Mouse (Mus musculus): ENCODE measurements at regions not wholly inside any gene's neighbourhood (a gene's known extent, or its start where the extent isn't known, plus 50 kb on each side); places are given as distances from the start of the nearest gene placed in this dataset.

- DNase-seq (ENCODE audit: low spot score in 2 of 2), result no peak
Observed at GRCm38 (mm10) chr6:117279297-117279696, 111.0 kb downstream of the Cxcl12 start.

DNA sequence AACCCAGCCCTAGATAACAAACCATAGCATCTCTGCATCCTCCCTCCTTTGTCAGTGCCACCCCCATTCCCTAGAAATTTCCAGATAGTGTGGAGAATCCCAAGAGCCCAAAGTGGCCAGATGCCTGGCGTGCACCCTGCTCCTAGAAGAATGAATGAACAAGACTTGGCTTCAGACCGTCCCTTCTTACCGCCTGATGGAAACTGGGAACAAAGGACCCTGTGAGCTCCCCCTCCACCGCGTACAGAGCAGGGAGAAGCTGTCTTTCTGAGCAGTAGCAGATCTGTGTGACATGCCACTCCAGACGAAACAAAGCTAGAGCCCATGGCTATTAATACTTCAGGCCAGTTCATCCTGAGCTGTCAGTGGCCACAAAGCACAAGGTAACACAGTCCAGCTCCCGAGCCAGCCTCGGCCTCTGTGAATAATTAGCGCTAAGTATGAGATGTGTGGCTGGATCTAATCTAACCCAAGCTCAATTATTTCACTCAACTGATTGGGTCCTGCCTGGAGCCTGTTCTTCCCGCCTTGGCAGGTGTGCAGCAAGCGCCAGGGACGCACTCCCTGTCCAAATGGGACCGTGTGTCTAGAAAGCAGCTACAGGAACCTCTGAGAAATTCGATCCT, 111.6 kb downstream of the Cxcl12 start:
- DNase-seq (ENCODE audit: low spot score in 2 of 2), result no peak

GRCm38 (mm10) chr6:117280911-117281310, 112.6 kb downstream of the Cxcl12 start:
- DNase-seq (ENCODE audit: low spot score in 2 of 2), result no peak

- DNase-seq (ENCODE audit: low spot score in 2 of 2), result no peak
Observed at GRCm38 (mm10) chr6:117283616-117284015, 115.3 kb downstream of the Cxcl12 start.

DNA sequence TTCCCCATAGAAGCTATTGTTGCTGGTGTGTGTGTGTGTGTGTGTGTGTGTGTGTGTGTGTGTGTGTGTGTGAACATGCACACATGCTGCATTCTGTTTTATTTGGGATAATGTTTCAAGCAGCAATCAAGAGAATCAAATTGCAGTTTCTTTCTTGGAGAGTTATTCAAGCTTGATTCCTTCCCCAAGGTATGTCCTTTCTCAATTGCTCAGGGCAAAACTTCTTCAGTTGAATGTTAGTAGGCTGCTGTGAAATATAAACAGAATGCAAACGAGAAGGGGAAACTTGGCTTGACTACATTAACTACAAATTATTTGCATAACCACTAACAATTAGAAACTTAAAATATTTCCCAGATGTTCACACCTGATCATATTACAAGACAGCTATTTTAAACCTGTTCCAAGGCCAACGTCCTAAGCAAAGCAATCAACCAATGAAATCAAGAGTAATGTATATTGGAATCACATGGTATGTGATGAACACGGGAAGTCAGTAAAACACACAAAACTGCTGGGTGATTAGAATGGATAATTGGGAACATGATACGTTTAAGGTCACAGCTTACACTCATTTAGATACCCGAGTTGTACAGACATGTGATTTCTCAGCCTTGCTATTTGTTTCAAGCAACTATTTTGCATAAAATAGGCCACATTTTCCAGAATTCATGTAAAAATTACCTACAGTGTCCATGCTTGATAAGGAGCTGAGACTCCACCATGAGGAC, 116.2 kb downstream of the Cxcl12 start:
- no peak for DNase-seq (ENCODE audit: low spot score in 2 of 2)

DNA sequence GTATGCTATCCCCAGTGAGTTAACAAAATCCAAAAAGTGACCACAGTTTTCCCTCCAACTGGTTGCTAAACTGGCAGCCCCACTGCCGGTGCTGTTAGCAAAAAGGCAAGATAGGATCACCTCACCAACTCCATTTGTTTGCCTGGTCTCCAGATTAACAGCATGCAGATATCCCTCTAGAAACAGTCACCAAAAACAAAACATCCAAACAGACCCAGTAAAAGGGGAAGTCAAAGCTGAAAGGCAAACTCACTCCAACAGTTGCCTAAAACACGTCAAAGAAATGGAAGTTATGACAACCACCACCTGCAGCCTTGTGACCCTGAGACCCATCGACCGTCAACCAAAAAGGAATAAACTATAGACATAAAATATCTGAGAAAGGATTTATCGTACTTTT, 119.1 kb downstream of the Cxcl12 start:
- peak; percentile 6 to 30 for DNase-seq (ENCODE audit: low spot score in 2 of 2)

- DNase-seq (ENCODE audit: low spot score in 2 of 2), result peak in 1 of 2 experiments; percentile 34
Observed at GRCm38 (mm10) chr6:117293780-117294465, 125.6 kb downstream of the Cxcl12 start.

- peak in 1 of 2 experiments; percentile 26 for DNase-seq (ENCODE audit: low spot score in 2 of 2)
Observed at GRCm38 (mm10) chr6:117297918-117298317, 129.6 kb downstream of the Cxcl12 start.

GRCm38 (mm10) chr6:117299503-117300288, 131.4 kb downstream of the Cxcl12 start:
- peak in 1 of 2 experiments; percentile 38 for DNase-seq (ENCODE audit: low spot score in 2 of 2)

DNA sequence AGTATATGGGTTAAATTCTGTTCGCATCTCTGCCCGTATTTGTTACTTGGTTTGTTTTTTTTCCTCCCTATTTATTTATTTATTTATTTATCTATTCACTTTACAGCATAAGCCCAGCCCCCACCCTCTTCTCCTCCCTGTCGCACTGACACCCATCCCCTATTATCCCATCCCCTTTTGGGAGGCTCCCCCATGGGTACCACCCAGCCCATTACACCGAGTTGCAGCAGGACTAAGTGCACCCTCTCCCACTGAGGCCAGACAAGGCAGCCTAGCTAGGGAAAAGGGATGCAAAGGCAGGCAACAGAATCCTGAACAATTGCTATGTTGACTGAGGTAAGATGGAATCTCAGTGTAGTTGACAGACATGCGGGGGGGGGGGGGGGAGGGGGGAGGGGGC, 135.0 kb downstream of the Cxcl12 start:
- peak in 1 of 2 experiments; percentile 52 for DNase-seq (ENCODE audit: low spot score in 2 of 2)

- peak in 1 of 2 experiments; percentile 45 for DNase-seq (ENCODE audit: low spot score in 2 of 2)
Observed at GRCm38 (mm10) chr6:117305736-117306250, 137.5 kb downstream of the Cxcl12 start.

GRCm38 (mm10) chr6:117308636-117309035, 140.3 kb downstream of the Cxcl12 start:
- peak in 1 of 2 experiments; percentile 25 for DNase-seq (ENCODE audit: low spot score in 2 of 2)

DNA sequence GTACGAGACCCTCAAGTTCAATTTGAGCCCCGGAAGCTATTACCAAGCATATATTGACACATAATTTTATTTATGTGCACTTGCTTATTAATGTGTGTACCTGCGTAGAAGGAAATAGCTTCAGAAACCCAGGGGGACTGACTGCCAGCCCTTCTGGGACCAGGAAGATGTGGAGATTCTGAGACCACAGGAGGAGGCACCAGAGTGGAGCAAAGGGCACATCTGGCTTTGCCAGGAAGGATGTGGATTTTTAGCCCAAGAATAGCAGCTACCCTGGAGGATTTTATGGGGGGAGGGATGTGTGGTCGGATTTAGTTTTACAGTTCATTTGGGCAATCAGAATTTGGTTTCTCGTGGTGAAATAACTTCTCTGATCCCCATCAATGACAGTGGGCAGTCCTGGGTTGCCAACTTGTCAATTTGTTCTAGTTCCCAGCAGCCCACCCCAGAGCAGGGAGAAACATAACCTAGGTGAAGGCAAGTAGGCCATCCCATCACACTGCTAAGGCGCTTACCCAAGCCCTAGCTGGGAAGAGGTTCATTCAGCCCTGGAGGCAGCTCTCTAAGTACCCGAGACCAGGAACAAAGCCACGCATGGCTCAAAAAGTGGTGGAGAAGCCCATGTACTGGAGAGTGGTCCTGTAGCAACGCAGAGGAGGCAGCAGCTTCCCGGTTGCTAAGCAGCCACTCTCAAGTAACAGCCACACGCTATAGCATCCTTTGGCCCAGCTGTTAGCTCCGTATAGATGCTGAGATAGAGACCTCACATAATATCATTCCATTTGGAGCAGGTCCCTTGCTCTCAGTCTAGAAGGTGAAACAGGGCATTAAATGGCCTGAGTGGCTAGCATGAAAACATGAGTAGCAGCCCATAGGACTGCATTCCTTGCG, 144.8 kb downstream of the Cxcl12 start:
- peak in 1 of 2 experiments; percentile 43 for DNase-seq (ENCODE audit: low spot score in 2 of 2)

GRCm38 (mm10) chr6:117313944-117314566, 145.7 kb downstream of the Cxcl12 start:
- DNase-seq (ENCODE audit: low spot score in 2 of 2), result peak in 1 of 2 experiments; percentile 34

GRCm38 (mm10) chr6:117323301-117323700, 155.0 kb downstream of the Cxcl12 start:
- no peak for DNase-seq (ENCODE audit: low spot score in 2 of 2)

- peak in 1 of 2 experiments; percentile 25 for DNase-seq (ENCODE audit: low spot score in 2 of 2)
Observed at GRCm38 (mm10) chr6:117323850-117324249, 155.5 kb downstream of the Cxcl12 start.

DNA sequence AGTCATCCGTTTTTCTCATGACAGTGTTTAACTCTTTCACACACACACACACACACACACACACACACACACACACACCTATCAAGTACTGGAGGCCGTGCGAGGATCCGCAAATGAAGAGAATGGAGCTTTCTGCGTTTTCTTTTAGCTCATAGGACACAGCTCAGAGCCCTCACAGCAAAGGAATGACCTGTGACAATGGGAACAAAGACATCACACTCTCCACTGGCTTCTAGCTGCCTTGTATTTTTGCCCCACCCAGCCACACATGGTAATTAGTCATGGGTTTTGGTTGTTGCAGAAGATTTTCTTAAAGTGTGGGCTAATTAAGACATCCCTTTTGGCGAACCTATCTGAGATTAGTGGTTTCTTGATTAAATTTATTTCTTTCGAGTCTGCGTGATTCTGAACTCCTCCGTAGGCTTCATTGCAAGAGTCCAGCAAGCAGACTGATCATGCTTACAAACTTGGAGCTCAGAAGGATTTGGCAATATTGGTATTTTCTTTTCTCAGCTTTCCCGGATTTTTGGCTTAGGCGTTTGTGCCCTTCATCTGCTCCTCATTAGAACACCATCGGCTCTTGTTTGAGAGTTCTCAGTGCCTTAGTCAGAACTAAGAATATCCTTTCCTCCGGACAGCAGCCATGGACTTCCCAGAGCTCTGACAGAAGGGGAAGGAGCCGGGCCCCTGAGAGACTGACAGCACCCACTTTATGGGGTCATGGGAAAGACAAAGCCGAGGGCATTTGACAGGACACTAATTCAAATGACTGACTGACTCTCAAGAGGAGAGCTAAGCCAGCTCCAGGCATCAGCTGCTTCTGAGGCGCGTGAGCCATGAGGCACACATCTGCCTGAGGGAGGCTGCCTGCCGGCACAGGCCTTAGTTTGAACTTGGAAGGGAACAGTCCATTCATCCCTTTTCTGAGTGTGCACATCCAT, 158.8 kb downstream of the Cxcl12 start:
- DNase-seq (ENCODE audit: low spot score in 2 of 2), result peak in 1 of 2 experiments; percentile 49

DNA sequence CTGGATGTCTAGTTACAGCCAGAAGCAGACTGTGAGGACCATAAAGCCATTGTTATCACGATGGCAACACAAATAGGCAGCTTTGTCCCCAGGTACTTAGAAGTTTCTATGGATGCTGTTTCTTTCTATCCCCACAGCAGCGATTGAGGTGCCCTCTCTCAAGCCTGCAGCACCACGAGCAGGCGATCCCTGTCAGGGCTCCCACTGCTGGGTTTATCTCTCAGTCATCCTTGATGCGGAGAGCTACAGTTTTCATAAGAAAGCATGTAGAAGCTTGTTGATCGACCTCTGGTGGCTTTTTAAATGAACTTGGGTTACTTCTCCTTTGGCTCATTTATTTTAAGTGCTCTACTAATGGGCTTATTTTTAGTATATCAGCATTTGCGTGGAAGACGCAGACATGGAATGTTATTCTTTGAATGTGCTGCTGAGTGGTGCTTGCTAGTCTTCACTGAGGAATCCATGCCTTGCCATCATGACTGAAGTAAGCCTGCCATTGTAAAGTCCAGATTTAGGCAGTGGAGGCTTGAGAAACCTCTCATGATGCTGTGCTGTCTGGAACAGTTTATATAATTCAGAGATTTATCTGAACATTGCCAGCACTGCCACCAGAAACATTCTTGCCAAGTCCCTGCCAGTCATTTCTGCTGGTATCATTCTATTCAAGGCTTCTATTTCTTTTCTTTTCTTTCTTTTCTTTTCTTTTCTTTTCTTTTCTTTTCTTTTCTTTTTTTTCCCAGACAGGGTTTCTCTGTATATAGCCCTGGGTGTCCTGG, 161.0 kb downstream of the Cxcl12 start:
- DNase-seq (ENCODE audit: low spot score in 2 of 2), result peak in 1 of 2 experiments; percentile 32
